Mouse (Mus musculus) adrenal gland, postnatal 4 days (tissue): Measurements from ENCODE around the gene Med21. TPM values are rescaled to one million over a fixed set of nuclear protein-coding genes. Genes with fewer than 3 reads are reported as not detected.

Source experiments
- DNase-seq, 2 experiments: peaks; one replicate each; pipeline ENCODE4 v3.0.0; 2021 to 2022; ENCODE audit warnings: low spot score in 2 of 2, mixed read lengths in 2 of 2
- long read RNA-seq, 2 experiments: library from polyadenylated mRNA; stranded (forward); transcript quantifications; one replicate each; pipeline ENCODE4 v2.0.0; 2021
- total RNA-seq, 2 experiments: library from RNA; stranded (reverse); gene quantifications; 2 replicates each; pipeline ENCODE4 v1.2.3; 2021

The Med21 gene
- total RNA-seq = 10 to 100 TPM; 60.3 to 69.7 TPM
- long read RNA-seq, experiment 1, transcript Med21-201 (4 exons, 814 nt) = major isoform, 38 of 41 reads
- long read RNA-seq, experiment 1, partial matches to known transcripts = 1 of 41 reads
- long read RNA-seq, experiment 1, other reads (novel, unspliced or antisense) = 1 of 41 reads
- long read RNA-seq, experiment 2, transcript Med21-201 (4 exons, 814 nt) = major isoform, 42 of 47 reads
- long read RNA-seq, experiment 2, partial matches to known transcripts = 0 of 47 reads
- long read RNA-seq, experiment 2, other reads (novel, unspliced or antisense) = 3 of 47 reads

DNA sequence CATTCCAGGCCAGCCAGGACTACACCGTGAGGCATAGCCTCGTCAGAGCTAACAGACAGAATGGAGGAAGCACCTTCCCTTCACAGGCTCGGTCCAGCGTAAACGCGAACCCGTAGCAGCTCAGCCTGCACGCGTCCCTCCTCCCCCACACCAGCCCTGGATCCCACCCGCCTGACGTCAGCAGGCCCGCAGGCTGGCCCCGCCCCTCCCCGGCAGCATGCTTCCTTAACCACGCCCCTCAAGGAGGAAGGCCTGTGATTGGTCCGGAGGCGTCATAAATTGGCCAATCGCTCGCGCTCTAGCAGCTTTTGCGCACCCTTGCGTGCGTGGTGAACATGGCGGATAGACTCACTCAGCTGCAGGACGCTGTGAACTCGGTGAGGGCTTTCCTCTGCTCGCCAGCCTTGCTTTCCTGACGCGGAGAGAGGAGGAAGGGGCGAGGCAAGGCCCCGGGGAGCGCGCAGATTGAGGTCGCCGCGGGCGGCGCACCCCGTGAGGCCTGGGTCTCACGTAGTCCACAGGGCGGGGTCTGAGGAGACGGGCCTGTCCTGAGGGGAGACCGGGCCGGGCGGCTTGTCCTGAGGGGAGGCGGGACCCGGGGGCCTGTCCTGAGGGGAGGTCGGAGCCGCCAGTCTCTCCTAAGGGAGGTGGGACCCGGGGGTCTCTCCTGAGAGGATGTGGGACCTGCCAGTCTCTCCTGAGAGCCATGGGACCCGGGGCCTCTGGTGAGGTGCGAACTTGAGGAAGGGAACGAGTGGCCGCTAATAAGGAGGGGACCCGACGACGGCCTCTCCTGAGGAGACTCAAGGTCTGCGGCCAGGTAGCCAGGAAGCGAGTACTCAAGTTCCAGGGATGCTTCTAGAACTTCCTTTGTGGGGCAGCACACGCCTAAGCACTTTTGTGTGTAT, at the start of gene Med21, which contains the start of gene Tm7sf3:
TSS of gene Med21 (plus strand) at position 272 of the 908 bp plus-strand sequence.
TSS of gene Tm7sf3 (minus strand) at position 549 of the 908 bp plus-strand sequence.
- DNase-seq = peak; percentile 94 to 98

DNA sequence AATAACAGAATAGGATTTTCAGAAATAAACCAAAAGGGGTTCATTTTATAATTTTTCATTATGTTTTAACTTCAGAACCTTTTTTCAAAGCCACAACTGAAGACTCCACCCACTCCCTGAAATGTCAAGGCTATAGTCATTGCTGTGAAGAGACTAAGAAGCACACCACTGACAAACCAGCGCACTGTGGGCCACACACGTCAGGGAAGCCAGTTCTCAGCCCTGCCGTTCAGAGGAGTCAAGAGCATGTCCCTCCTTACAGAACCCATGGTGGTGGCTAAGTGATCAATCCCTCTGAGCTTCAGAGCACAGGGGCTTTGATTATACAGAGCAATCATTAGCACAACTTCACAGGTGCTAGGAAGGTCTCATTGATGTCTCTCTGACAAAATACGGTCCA, 39.7 kb upstream of the Med21 start:
- no peak for DNase-seq

DNA sequence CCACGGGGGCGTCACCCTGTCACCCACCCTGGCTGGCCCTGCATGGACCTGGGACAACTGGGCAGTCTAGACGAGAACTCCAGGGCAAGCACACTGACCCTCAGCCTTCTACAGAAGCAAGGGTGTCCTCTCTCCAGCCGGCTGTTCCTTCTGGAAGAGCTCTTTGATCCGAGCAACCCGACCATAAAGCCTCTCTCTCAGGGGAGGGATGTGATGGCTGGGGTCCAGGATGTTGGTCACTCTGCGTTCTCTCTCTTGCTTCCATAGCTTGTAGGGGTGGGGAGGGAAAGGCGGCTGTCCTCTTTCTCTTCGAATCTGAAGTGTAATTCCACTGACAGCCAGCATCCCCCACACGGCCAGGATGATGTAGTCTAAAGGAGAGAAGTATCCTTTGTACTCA, 38.7 kb upstream of the Med21 start:
- no peak for DNase-seq

DNA sequence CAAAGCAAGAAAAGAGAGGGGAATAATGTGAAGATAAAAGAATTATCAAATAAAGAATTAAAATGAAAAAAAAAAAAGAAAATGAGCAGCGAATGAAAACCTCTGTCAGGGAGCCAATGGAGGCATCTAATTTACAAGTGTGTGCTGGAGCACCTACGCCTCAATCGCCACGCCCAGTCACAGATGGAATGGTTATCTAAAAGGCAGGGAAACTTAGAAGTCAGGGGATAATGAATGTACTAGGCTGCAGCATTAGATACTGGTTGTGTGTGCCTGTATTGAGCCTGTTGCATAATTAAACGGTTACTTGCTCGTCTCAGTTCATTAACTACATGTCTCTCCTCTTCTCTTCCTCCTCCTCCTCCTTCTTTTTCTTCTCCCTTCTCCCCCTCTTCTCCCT, 31.0 kb upstream of the Med21 start:
- DNase-seq = no peak

DNA sequence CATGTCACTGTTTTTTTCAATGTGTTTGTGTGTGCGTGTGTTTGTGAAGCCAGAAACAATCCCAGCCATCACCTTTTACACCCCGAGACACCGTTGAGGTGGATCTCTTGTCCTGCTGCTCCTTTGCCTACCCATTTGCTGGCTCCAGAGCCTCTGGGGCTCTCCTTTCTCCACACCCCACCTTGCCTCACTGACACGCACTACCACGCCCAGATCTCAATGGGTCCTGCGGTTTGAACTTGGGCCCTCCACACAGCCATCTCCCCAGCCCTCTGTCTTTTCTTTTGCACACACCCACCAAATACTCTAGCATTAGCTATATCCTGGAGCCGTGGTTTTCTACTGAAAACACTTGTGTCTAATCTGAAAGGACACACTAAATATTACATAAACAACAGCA, 30.4 kb upstream of the Med21 start:
- no peak for DNase-seq

DNA sequence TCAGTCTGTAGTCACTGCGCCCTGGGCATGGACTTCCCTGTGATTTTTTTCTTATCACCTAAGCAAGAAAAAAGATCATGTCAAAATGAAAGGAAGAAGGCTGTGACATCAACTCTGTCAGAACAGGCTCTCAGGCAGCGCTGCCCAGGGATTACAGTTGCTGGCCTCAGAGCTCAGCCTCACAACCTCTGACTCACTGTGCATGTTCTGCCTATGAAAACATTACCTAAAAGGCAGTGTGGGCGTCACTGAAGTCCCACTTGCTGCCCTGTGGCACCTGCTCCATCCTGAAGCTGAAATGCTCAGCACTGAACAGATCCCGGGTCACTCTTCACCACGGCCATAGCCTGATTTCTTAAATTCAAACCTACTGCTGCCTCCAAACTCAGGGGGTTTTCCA, 29.6 kb upstream of the Med21 start:
- no peak for DNase-seq

DNA sequence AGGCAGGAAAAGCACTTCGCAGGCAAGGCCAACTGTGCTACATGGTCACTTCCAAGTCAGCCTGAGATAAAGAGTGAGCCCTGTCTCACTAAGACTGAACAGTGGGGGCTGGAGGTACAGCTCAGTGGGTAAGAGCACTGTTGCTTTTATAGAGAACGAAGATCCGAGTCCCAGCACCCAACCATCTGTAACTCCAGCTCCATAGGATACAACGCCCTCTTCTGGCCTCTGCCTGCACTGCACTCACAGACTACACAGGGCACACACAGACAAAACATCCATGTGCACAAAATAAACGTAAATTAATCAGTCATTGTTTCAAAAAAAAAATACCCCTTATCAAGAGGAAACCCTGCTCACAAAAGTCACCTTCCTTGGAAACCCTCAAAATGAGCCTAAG, 28.4 kb upstream of the Med21 start:
- no peak for DNase-seq

DNA sequence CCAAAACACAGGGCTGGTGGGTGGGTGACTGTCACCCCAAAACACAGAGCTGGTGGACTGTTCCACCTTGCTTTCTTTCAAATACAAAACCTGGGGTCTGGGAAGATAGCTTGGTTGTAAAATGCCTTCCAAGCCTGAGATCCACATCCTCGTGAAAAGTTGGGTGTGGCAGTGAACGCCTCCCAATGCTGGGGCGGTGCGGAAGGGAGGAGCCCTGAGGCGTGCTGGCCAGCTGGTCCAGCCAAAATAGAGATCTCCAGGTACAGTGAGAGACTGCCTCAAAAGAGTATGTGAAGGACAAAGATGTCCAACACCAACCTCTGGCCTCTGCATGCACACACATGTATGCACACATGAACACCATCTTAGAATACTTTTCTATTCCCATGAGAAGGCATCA, 27.8 kb upstream of the Med21 start:
- DNase-seq = no peak

DNA sequence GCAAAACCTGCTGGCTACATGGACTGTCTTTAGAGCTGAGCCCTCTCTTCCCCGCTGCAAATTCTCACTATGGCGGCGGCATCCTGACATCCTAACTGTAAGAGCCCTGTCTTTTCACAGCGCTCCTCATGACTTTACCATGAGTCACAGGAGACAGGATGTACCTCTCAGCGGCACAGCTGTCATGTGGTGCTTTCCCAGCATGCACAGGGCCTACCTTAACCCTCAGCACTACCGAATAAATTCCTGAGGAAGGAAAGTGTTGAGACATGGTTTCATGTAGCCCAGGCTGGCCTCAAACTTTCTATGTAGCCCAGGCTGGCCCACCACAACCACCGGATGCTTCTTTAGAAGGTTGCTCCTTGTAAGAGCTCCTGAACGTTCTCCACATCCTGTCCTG, 26.5 kb upstream of the Med21 start:
- DNase-seq = no peak

DNA sequence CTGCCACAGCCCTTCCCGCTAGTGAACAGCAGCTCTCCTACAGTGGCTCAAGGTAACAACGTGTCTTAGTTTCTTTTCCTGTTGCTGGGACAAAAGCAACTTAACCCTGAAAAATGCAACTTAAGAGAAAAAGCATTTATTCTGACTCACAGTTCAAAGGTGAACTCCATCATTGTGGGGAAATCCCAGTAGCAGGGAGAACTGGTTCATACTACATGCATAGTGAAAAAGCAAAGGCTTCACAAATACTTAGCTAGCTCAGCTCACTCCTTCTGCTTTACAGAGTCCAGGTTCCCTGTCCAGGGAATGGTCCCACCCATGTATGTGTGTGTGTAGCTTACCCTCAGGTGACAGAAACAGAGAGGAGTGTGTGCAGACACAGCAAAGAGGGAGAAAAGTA, 25.7 kb upstream of the Med21 start:
- no peak for DNase-seq

DNA sequence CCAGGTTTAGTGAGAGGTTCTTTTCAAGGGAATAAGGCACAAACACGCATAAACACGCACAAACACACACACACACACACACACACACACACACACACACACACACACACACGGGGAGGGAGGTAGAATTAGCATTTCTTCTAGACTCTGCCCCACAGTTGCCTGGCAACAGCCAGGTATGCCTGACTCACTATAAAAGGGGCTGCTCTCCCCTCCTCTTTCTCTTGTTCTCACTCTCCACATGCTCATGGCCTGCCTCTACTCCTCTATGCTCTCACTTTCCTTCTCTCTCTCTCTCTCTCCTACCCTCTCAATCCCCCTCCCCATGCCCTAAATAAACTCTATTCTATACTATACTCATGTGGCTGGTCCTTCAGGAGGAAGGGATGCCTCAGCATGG, 14.2 kb upstream of the Med21 start:
- DNase-seq = no peak

DNA sequence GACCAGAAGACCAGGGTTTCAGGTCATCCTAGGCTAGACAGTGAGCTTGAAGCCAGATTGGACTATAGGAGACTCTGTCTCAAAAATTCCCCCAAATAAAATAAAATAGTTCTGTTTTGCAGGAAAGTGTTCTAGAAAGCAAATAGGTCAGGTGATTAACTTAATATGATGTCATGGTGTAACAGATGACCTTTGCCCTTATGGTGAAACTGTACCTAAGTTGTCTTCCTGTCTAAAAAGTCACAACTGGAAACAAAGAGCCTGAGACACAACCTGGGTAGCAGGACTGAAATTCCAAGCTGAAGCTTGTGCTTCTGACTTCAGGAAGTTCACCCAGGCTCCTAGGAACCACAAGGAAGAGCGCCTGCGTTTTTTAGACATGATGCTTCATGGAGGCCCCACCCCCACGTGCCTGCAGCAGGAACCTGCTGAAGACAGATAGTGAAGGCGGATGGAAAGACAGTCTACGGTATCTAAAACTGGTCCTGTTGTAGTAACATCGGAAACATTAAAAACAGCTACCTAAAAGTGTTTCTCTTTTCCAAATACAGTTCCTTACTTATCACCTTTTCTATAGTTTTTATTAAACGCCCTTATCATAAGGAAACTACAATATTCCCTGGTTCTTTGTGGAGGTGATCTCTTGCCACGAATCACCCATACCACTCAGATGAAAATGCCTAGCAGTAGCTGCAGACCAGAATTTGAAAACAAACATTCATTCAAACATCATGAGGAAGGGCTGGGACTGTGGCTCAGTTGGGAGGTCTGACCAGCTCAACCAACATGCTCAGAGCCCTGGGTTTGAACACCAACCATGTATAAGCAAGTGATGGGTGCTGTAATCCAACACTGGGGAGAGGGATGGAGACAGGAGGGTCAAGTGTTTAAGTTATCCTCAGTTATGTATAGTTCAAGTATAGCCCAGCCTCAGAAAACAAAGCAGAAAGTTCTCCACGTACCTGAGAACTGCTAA, 12.3 kb upstream of the Med21 start:
- DNase-seq = no peak

DNA sequence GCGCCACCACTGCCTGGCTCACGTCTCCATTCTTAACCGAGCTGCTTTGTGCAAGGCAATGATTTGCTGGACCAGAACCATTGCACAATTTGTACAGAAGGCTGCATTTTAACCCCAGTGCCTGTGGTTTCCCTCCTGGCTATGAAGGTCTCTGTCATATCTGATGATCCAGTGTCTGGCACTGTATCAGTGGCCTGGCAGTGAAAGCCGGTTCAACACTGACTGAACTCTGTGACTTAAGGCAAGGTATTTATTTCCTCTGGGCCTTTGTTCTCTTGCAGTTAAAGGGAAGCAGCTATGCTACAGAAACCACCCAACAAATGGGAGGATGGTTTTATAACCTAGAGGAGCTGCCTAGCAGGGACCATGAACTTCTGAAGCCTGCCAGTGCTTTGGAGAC, 11.4 kb upstream of the Med21 start:
- peak in 1 of 2 experiments; percentile 16 for DNase-seq

DNA sequence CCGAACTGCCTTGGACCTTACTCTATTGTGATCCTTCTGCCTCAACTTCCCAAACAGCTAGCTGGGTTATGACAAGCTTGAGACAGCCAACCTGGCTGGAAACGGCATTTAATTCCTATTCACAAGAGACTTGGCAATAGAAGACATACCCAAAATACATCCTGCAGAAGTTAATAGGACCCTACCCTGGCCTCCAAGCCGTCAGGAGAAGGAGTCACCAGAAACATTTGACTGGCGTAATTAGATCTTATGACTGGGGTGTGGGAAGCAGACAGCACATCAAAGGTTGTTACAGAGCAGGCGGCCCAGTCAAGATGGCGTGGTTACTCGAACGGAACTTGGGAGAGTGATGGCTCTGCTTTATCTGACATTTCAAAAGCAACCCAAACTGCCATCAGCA, 10.5 kb upstream of the Med21 start:
- no peak for DNase-seq

DNA sequence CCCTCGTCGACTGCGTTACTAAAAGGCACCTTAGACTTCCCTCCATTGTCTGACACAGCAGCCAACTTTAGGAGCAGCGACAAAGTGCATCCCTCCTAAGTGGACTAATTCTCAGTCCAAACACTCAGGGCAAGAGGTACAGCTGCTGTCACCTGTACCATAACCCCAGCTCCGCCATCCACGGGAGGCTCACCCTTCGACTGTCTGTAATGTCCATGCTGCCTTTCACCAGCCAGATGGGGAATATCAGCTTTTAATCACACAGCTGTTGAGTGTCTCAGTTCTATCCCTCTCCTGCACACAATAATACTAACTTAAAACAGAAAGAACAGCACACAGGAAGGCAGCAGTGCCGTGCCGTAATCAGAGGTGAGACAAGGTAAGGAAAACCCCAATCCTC, 9.9 kb upstream of the Med21 start:
- no peak for DNase-seq

DNA sequence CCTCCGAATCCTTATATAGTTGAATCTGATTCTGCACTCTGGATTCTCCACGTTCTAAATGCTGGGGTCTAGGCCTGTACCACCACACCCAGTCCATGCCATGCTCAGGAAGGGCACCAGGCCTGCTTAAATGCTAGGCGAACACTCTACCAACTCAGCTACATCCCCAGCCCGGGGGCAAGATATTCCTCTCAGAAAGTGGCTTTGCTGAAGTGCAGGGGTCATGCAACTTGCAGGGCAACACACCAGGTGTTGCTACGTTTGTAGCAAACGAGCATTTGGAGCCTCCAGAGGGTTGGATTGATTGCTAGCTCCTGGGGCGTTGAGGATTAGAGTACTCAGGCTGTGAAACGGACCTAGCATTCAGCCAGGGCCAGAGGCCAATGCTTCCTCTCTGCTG, 9.2 kb upstream of the Med21 start:
- no peak for DNase-seq

DNA sequence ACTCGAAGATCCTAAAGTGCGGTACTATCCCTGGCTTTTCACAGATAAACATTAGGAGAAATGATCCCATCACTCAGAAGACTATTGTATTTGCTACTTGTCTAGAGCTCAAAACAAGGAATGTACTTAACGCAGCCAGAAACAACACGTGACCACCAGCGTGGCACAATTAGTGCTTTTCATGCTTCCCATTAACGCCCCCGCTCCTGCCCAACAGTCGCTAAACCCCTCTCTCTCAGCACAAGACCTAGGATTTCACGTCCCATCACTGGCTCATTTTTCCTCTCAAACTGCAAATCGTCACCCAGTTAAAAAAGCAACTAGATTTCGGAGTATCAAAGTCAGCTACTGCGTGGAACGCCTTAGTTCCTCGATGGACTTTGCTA, 8.7 kb upstream of the Med21 start:
- DNase-seq = no peak

DNA sequence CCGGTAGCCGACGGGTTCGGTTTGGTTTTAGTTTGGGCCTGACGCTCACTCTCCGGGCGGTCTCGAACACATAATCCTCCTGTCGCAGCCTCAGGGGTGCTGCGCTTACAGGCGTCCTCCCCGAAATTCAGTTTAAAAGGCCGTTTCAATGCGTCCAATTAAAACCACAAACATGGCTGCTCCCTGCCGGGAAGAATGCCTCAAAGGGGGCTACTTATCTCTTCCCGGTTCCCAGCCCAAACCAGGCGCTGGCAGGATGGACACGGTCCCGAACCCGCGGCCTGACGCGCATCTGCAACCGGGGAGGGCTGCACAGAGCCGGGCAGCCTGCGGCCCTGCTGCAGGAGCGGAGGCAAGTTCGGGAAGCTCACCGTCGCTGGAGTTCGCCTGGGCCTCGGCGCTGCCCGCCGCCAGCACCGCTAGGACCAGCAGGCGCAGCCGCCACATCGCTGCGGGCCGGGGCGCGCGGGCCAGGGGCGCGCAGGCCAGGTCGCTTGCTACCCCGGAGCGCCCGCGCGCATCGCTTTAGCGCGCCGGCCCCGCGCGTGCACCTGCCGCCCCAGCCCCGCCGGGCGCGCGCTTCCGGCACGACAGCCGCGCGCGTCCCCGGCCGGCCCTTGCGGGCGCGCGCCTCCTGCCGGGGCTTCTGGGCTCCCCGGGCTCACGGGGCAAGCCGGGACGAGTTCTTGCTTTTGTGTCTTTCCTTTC, 8.2 kb upstream of the Med21 start:
- peak; percentile 50 to 58 for DNase-seq

DNA sequence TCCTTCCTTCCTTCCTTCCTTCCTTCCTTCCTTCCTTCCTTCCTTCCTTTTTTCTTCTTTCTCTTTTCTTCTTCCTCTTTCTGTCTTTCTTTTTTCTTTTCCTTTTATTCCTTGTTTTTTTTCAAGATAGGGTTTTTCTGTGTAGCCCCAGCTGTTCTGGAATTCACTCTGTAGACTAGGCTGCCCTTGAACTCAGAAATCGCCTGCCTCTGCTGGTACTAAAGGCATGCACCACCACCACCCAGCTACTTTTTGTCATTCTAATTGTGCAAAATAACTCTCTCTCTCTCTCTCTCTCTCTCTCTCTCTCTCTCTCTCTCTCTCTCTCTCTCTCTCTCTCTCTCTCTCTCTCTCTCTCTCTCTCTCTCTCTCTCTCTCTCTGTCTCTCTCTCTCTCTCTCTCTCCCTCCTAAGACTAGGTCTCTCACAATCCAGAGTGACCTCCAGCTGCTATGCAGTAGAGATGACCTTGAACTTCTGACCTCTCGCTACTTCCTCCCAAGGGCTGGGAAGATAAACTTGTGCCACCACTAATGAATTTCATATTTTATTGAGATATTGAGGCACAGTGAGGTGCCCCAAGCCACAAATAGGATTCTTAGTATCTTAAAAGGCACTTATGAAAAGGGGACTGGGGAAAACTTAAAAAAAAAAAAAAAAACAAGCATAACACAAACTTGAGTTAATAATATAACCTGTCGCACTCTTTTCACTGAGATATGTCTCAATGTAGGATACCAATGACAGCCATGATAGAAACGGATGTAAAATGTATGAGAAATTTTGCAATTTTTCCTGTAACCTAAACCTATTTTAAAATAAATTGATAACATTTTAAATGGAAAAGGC, 7.4 kb upstream of the Med21 start:
- DNase-seq = no peak

DNA sequence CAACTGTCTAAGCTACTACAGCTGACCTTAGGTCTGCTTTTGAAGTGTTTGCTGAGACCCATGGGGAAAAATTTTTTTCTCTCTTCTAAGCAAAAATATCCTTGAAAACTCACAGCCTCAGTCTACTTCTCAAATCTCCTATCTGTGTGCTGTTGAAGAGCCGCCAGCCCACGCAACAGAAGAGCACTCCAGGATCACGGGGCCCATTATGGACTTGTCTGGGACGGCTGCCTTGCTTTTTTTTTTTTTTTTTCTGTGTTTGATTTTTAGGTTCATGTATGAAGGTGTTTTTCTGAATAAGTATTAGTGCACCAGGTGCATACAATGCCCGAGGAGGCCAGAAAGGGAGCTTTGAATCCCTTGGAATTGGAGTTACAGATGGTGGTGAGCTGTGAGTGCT, 5.9 kb upstream of the Med21 start:
- DNase-seq = no peak
